Mouse (Mus musculus): Measurements from ENCODE around the gene Pnpla8. TPM values are rescaled to one million over a fixed set of nuclear protein-coding genes. Genes with fewer than 3 reads are reported as not detected.

Pnpla8 gene
- polyA plus RNA-seq, 1 experiment = 67.4 TPM

DNA sequence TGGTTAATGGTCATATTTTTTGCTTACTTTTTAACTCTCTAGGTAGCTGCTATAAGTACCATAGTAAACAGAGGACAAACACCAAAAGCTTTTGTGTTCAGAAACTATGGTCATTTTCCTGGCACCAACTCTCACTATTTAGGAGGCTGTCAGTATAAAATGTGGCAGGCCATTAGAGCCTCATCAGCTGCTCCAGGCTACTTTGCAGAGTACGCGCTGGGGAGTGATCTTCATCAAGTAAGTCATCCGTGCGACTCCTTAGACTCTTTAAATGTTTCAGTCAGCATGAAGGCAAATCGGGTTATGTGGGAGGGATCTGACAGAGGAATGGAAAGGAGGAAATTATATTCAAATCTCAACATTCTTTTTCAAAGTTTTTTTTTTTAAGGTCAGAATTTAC is 83.7 kb downstream of the Pnpla8 start:
- Histone ChIP-seq H3K4me1 (ENCODE audit: control insufficient read depth, insufficient read depth, low read length) (peaks cover 4% of the 10 kb centered on the region; the same call in 1 of the 2 replicates), H3K4me3 (replicated peaks; ENCODE audit: insufficient read depth, low read depth, low read length) (no peak overlapping the region), H3K27ac (ENCODE audit: insufficient read depth, low read length) (no peak overlapping the region), H3K27me3 (ENCODE audit: control insufficient read depth, insufficient read depth, low read length) (no peaks in the 10 kb centered on the region)
- TF ChIP-seq CTCF (IDR thresholded peaks at IDR 0.05; ENCODE audit: borderline replicate concordance, insufficient read depth, low read depth, low read length) (no peak), POLR2A (IDR thresholded peaks at IDR 0.05; ENCODE audit: borderline replicate concordance, insufficient read depth, low read length) (no peak)
- WGBS = 65% methylated on average over 5 of the region's 5 CpGs
- DNase-seq = no peak

DNA sequence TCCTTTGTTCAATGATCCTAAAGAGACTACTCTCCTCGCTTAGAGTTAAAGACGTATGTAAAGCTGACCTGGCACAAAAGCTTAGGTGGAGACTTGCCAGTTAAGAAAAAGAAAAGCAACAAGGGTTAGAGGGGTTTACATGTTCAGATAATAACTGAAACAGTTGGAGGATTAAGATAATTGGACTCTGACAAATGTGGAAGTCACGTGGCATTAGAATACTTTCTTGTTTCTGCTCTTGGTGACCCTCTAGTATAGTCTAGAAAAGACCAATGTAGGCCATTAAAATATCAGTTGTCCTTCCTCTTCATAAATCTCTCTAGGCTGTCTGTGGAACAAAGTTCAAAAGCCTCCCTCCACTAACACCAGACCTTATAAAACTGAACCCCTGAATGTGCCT is 87.1 kb downstream of the Pnpla8 start:
- H3K4me3 ChIP-seq (replicated peaks; ENCODE audit: insufficient read depth, low read depth, low read length) = no peak overlapping the region
- no peak for TF ChIP-seq CTCF (IDR thresholded peaks at IDR 0.05; ENCODE audit: borderline replicate concordance, insufficient read depth, low read depth, low read length)
- TF ChIP-seq POLR2A (IDR thresholded peaks at IDR 0.05; ENCODE audit: borderline replicate concordance, insufficient read depth, low read length) = no peak
- 85% methylated on average over 3 of the region's 3 CpGs for WGBS
- peaks cover 1% of the 10 kb centered on the region; the same call in 1 of the 2 replicates for H3K4me1 ChIP-seq (ENCODE audit: control insufficient read depth, insufficient read depth, low read length)
- DNase-seq = no peak
- no peak overlapping the region for H3K27ac ChIP-seq (ENCODE audit: insufficient read depth, low read length)
- no peaks in the 10 kb centered on the region for H3K27me3 ChIP-seq (ENCODE audit: control insufficient read depth, insufficient read depth, low read length)

DNA sequence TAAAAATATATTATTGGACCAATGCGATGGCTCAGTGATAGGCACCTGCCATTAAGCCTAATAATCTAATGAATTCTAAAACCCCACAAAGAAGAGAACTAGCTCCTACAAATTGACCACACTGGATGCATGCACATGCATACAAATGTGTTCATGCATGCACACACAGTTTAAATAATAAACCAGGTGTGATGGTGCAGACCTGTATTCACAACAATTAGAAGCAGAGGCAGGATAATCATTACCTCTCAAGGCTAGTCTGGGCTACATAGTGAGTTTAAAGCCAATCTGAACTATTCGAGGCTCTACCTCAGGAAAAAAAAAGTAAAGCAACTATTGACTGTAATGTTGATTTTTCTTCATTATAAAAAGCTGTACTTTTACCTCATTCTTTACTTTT is 94.0 kb downstream of the Pnpla8 start:
- 94% methylated on average over 2 of the region's 2 CpGs for WGBS
- H3K4me1 ChIP-seq (ENCODE audit: control insufficient read depth, insufficient read depth, low read length) = no peaks in the 10 kb centered on the region
- no peak overlapping the region for H3K4me3 ChIP-seq (replicated peaks; ENCODE audit: insufficient read depth, low read depth, low read length)
- DNase-seq = no peak
- H3K27ac ChIP-seq (ENCODE audit: insufficient read depth, low read length) = no peak overlapping the region
- no peaks in the 10 kb centered on the region for H3K27me3 ChIP-seq (ENCODE audit: control insufficient read depth, insufficient read depth, low read length)
- no peak for TF ChIP-seq POLR2A (IDR thresholded peaks at IDR 0.05; ENCODE audit: borderline replicate concordance, insufficient read depth, low read length)

DNA sequence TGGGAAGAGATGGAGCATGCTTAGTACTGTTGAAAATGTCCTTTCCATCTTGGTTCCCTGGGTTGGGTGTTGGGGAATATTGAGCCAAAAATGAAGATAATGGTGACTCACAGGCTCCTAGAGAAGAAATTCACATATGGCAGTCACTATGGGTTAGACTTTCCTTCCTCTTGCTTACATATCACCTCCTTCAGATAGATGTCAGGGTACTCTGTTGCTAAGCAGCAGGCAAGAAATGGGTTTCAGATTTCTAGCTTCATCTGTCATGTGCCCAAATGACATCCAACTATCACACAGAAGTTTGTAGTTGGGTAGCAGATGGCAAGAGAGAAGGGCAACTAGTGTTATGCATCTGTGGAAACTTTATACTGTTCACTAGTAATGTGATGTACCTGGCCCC is 103.9 kb downstream of the Pnpla8 start:
- no peak for DNase-seq
- no peak overlapping the region for H3K27ac ChIP-seq (ENCODE audit: insufficient read depth, low read length)

DNA sequence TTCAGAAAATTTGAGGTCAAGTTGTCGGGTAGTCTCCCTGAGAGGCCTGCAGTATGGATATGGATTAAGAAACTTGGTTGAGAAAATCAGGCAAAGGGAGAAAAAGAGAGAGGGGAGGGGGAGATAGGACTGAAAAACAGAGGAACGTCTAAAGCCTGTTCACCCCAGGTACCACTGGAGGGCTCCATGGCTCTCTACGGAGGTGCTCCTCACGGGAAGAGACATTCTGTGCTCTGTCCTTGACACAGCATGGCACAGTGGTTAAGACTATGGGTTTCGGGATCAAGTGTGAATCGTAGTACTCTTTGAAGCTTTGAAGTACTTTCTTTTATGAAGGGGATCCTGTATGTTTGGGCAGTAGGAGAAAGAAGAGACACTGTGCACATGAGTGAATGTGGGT is 106.3 kb downstream of the Pnpla8 start:
- 28% methylated on average over 6 of the region's 6 CpGs for WGBS
- peaks cover 3% of the 10 kb centered on the region for H3K4me1 ChIP-seq (ENCODE audit: control insufficient read depth, insufficient read depth, low read length)
- H3K27ac ChIP-seq (ENCODE audit: insufficient read depth, low read length) = no peak overlapping the region
- peak; percentile 43 to 57 for DNase-seq
- TF ChIP-seq CTCF (IDR thresholded peaks at IDR 0.05; ENCODE audit: borderline replicate concordance, insufficient read depth, low read depth, low read length) = peak; percentile 73
- no peak for TF ChIP-seq POLR2A (IDR thresholded peaks at IDR 0.05; ENCODE audit: borderline replicate concordance, insufficient read depth, low read length)
- H3K4me3 ChIP-seq (replicated peaks; ENCODE audit: insufficient read depth, low read depth, low read length) = no peak overlapping the region
- no peaks in the 10 kb centered on the region for H3K27me3 ChIP-seq (ENCODE audit: control insufficient read depth, insufficient read depth, low read length)

More for the DNA sequence above, 103.9 kb downstream of the Pnpla8 start:
- TF ChIP-seq POLR2A (IDR thresholded peaks at IDR 0.05; ENCODE audit: borderline replicate concordance, insufficient read depth, low read length) (no peak), CTCF (IDR thresholded peaks at IDR 0.05; ENCODE audit: borderline replicate concordance, insufficient read depth, low read depth, low read length) (no peak)
- H3K4me1 ChIP-seq (ENCODE audit: control insufficient read depth, insufficient read depth, low read length) = no peaks in the 10 kb centered on the region
- H3K4me3 ChIP-seq (replicated peaks; ENCODE audit: insufficient read depth, low read depth, low read length) = no peak overlapping the region
- no peaks in the 10 kb centered on the region for H3K27me3 ChIP-seq (ENCODE audit: control insufficient read depth, insufficient read depth, low read length)

DNA sequence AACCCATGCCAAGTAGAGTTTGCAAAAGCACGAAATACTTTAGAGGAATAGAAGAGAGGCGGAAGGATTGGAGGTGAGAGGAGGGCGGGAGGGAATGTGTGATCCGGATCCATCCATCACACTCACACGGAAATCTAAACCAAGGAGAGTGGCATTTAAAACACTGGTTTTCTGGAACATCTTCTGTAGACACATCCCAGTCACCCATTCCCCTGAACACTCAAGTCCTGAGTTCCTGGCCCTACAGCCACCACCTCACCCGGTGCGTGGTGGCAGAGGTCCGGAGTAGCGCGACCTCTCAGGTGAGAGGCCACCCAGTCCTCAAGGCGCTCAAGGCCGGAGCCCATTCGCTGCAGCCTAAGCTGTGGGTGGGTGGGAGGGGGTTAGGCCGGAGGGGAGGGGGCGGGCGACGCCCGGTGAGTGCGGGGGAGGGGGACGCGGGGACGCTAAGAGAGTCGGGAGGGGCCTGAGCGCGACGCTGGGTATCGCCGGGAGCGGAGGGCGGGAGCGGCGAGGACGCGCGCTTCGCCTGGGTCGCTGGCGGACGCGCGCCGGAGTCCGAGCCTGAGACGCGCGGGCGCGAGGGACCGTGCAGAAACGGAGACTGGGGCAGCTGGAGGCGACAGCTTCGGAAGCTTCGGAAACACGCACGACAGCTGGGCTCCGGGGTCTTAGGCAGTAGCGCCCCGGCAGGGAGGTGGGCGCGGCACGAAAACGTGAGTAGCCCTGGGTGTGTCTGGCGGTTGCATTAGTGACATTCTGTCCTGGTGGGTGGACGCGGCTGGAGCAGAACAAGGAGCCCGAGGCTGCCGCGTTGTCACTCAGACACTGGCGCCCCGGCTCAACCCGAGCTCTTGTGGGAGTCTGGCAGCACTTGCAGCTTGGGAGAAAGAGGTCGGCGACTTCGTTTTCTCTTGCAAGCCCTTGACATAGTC is 107.5 kb downstream of the Pnpla8 start, which contains the start of gene Nrcam:
Gene Nrcam (plus strand): TSS at position 505 of the 935 bp plus-strand sequence.
- peak within 1 kb of the TSS; percentile 67 for H3K4me3 ChIP-seq (replicated peaks; ENCODE audit: insufficient read depth, low read depth, low read length)
- TF ChIP-seq POLR2A (IDR thresholded peaks at IDR 0.05; ENCODE audit: borderline replicate concordance, insufficient read depth, low read length) (peak; percentile 68; the same call in 1 of the 2 replicates), CTCF (IDR thresholded peaks at IDR 0.05; ENCODE audit: borderline replicate concordance, insufficient read depth, low read depth, low read length) (no peak)
- peaks cover 8% of the 10 kb centered on the region for H3K4me1 ChIP-seq (ENCODE audit: control insufficient read depth, insufficient read depth, low read length)
- peak within 1 kb of the TSS; percentile 37 for H3K27ac ChIP-seq (ENCODE audit: insufficient read depth, low read length)
- no peaks in the 10 kb centered on the region for H3K27me3 ChIP-seq (ENCODE audit: control insufficient read depth, insufficient read depth, low read length)
- 4% methylated on average over 73 of the region's 74 CpGs for WGBS
- DNase-seq = peak; percentile 81 to 86

DNA sequence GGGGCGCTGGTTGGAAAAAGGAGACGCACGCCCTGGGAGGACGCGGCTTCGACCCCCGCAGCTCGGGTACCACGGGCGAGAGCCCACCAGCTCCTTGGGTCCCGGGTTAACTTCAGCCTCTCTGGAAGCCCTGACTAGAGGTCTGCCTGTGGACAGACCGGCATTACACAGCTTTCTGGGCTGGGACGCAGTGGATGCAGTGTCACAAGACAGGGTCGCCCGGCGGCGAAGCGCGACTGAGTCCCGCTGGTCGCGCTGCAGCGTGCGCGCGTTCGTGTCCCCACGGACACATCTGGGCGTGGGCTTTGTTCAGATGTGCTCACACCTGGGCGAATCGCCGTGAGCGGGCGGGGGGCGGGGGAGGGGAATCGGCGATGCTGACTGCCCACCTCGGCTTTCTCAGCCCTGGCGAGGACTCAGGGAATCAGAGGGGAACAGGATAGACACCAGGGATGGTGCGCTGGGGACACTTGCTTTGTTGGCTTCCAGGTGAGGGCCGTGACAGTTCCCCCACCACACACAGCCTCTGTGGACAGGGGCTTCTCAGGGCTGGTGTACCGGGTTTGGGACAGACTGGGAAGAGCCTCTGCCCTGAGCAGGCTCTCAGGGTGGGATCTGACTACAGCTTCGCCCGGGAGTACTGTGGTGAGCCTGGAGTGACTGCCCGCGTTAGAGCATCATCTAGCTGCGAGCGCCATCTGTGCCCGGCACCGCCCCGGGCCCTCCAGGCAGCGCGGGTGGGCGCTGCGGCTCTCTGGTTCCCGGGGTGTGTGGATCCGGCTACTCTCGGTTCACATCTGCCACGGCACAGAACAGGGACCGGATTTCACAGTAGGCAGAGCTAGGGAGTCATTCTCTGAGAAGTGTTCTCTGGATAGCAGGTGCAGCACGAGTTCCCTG is 108.4 kb downstream of the Pnpla8 start:
- WGBS = under 1% methylated on average over 61 of the region's 61 CpGs
- TF ChIP-seq CTCF (IDR thresholded peaks at IDR 0.05; ENCODE audit: borderline replicate concordance, insufficient read depth, low read depth, low read length) = no peak
- TF ChIP-seq POLR2A (IDR thresholded peaks at IDR 0.05; ENCODE audit: borderline replicate concordance, insufficient read depth, low read length) = 0 out of 2 replicates have a peak, but pooled peaks have one; percentile 25
- H3K27ac ChIP-seq (ENCODE audit: insufficient read depth, low read length) = peak overlapping the region; percentile 37

More for the DNA sequence above, 108.4 kb downstream of the Pnpla8 start:
- peak overlapping the region; percentile 67 for H3K4me3 ChIP-seq (replicated peaks; ENCODE audit: insufficient read depth, low read depth, low read length)
- peaks cover 8% of the 10 kb centered on the region for H3K4me1 ChIP-seq (ENCODE audit: control insufficient read depth, insufficient read depth, low read length)
- peak; percentile 71 to 77 for DNase-seq
- no peaks in the 10 kb centered on the region for H3K27me3 ChIP-seq (ENCODE audit: control insufficient read depth, insufficient read depth, low read length)
